Mouse (Mus musculus) cerebral cortex, adult 2 months (tissue): ENCODE results near the gene Il18r1.

ENCODE experiments used
- WGBS: fragments of 180-500 bp; shearing (Covaris S2); methylation state at CpG from one replicate; pipeline ENCODE4 v1.1.7; 2018; 5-methylcytosine and 5-hydroxymethylcytosine counted together

Gene Il18r1

GRCm38 (mm10) chr1:40494594-40494993 lies 29.2 kb downstream of the Il18r1 start:
- 93% methylated on average over 4 of the region's 4 CpGs for WGBS

GRCm38 (mm10) chr1:40499708-40500107 lies 34.4 kb downstream of the Il18r1 start:
- 85% methylated on average over 1 of the region's 1 CpGs for WGBS

GRCm38 (mm10) chr1:40501126-40501525 lies 35.8 kb downstream of the Il18r1 start:
- 87% methylated on average over 4 of the region's 4 CpGs for WGBS

- 67% methylated on average over 11 of the region's 11 CpGs for WGBS
Measured at GRCm38 (mm10) chr1:40501546-40502398, 36.4 kb downstream of the Il18r1 start.

- WGBS: 82% methylated on average over 5 of the region's 5 CpGs
Measured at GRCm38 (mm10) chr1:40504548-40504947, 39.2 kb downstream of the Il18r1 start.

- 28% methylated on average over 9 of the region's 9 CpGs for WGBS
Measured at GRCm38 (mm10) chr1:40514851-40515585, 49.7 kb downstream of the Il18r1 start, which contains the start of gene Il18rap. Gene Il18rap, plus strand, starts transcription at chr1:40515362.

GRCm38 (mm10) chr1:40516364-40516763 lies 51.0 kb downstream of the Il18r1 start:
- 81% methylated on average over 6 of the region's 6 CpGs for WGBS

- 89% methylated on average over 7 of the region's 7 CpGs for WGBS
Measured at GRCm38 (mm10) chr1:40522918-40523317, 57.6 kb downstream of the Il18r1 start.

- WGBS: 86% methylated on average over 5 of the region's 5 CpGs
Measured at GRCm38 (mm10) chr1:40523971-40524722, 58.8 kb downstream of the Il18r1 start.

- 90% methylated on average over 5 of the region's 5 CpGs for WGBS
Measured at GRCm38 (mm10) chr1:40529287-40529686, 63.9 kb downstream of the Il18r1 start.

GRCm38 (mm10) chr1:40537577-40537976 lies 72.2 kb downstream of the Il18r1 start:
- WGBS: 63% methylated on average over 5 of the region's 5 CpGs

GRCm38 (mm10) chr1:40544650-40545049 lies 79.3 kb downstream of the Il18r1 start:
- 0% methylated on average over 2 of the region's 2 CpGs for WGBS

GRCm38 (mm10) chr1:40546645-40547044 lies 81.3 kb downstream of the Il18r1 start:
- WGBS: 90% methylated on average over 4 of the region's 4 CpGs

- WGBS: 70% methylated on average over 11 of the region's 11 CpGs
Measured at GRCm38 (mm10) chr1:40547064-40547572, 81.8 kb downstream of the Il18r1 start.

GRCm38 (mm10) chr1:40547762-40548161 lies 82.4 kb downstream of the Il18r1 start:
- 62% methylated on average over 10 of the region's 10 CpGs for WGBS
